Mouse (Mus musculus) embryonic facial prominence, embryonic 11.5 days (tissue): ENCODE measurements around the gene Nr2e1. TPM values are rescaled to one million over a fixed set of nuclear protein-coding genes. Genes with fewer than 3 reads are reported as not detected.

Source experiments
- ATAC-seq: fragments of 200-750 bp; cut with Nextera tagmentation; replicated peaks from 2 replicates; pipeline ENCODE4 v1.8.0; 2017; ENCODE audit warnings: low read depth; ENCODE audit not compliant: insufficient number of reproducible peaks, low FRiP score, low TSS enrichment
- DNase-seq: peaks from one replicate; pipeline ENCODE4 v3.0.0-alpha.2; 2015; ENCODE audit warnings: low spot score
- H3K27ac ChIP-seq: fragments of 300-500 bp; sonication (generic); replicated peaks from 2 replicates; pipeline ENCODE4 v1.5.1; 2014; ENCODE audit warnings: mild to moderate bottlenecking, low read depth, low read length, control low read depth
- H3K27me3 ChIP-seq: fragments of 300-500 bp; sonication (generic); 2 replicates; pipeline ENCODE4 v1.6.1; 2014; ENCODE audit warnings: mild to moderate bottlenecking, low read length, moderate library complexity, mixed read lengths; ENCODE audit not compliant: control insufficient read depth, insufficient read depth
- H3K36me3 ChIP-seq: fragments of 300-500 bp; sonication (generic); replicated peaks from 2 replicates; pipeline ENCODE4 v1.6.1; 2014; ENCODE audit warnings: low read depth, mild to moderate bottlenecking, low read length, moderate library complexity, mixed read lengths; ENCODE audit not compliant: control insufficient read depth, insufficient read depth
- H3K4me1 ChIP-seq: fragments of 300-500 bp; sonication (generic); 2 replicates; pipeline ENCODE4 v1.6.1; 2014; ENCODE audit warnings: low read length, mixed read lengths; ENCODE audit not compliant: control insufficient read depth, insufficient read depth
- H3K4me2 ChIP-seq: fragments of 300-500 bp; sonication (generic); 2 replicates; pipeline ENCODE4 v1.6.1; 2014; ENCODE audit warnings: low read depth, mild to moderate bottlenecking, control low read depth, low read length, moderate library complexity
- H3K4me3 ChIP-seq: fragments of 300-500 bp; sonication (generic); 2 replicates; pipeline ENCODE4 v1.5.1; 2014; ENCODE audit warnings: low read depth, low read length, control low read depth
- H3K9ac ChIP-seq: fragments of 300-500 bp; sonication (generic); replicated peaks from 2 replicates; pipeline ENCODE4 v1.6.1; 2014; ENCODE audit warnings: mild to moderate bottlenecking, control low read depth, low read length
- H3K9me3 ChIP-seq: fragments of 300-500 bp; sonication (generic); replicated peaks from 2 replicates; pipeline ENCODE4 v1.6.1; 2016; ENCODE audit warnings: mild to moderate bottlenecking, low read length, inconsistent platforms, mixed read lengths; ENCODE audit not compliant: control insufficient read depth
- WGBS: fragments of 180-500 bp; shearing (Covaris S2); extraction: QIAGEN DNeasy Blood & Tissue Kit; methylation state at CpG from one replicate; pipeline ENCODE4 v1.1.7; 2014; 5-methylcytosine and 5-hydroxymethylcytosine counted together
- polyA plus RNA-seq: library from polyadenylated mRNA; unstranded; fragments of >200 nt; fragmentation: Nextera tagmentation; extraction: Ambion mirVana; gene quantifications from 2 replicates; pipeline ENCODE4 v1.2.1, GENCODE M21; 2014

The Nr2e1 gene
- polyA plus RNA-seq, 1 experiment from 2014 or later, result 8.6 TPM

- H3K4me3 ChIP-seq, result peak overlapping the region; percentile 19; the same call in 1 of the 2 replicates
- no peak overlapping the region for H3K9ac ChIP-seq
- WGBS, result 1% methylated on average over 67 of the region's 67 CpGs
- no peaks in the 10 kb centered on the region for H3K36me3 ChIP-seq
- H3K9me3 ChIP-seq, result no peaks in the 10 kb centered on the region
- DNase-seq (peak; percentile 63), ATAC-seq (no peak)
- H3K4me1 ChIP-seq, result no peaks in the 10 kb centered on the region
- peaks cover 70% of the 10 kb centered on the region for H3K27me3 ChIP-seq
- H3K27ac ChIP-seq, result no peak overlapping the region
- peak overlapping the region; percentile 32 for H3K4me2 ChIP-seq
Observed at GRCm38 (mm10) chr10:42591185-42591992, 8.0 kb upstream of the Nr2e1 start.

- DNase-seq (no peak), ATAC-seq (no peak)
- Histone ChIP-seq H3K4me1 (no peaks in the 10 kb centered on the region), H3K27me3 (peaks cover 78% of the 10 kb centered on the region), H3K36me3 (no peaks in the 10 kb centered on the region), H3K4me2 (no peak overlapping the region), H3K9me3 (no peaks in the 10 kb centered on the region), H3K4me3 (no peak overlapping the region), H3K9ac (no peak overlapping the region), H3K27ac (no peak overlapping the region)
- WGBS, result under 1% methylated on average over 19 of the region's 19 CpGs
Observed at GRCm38 (mm10) chr10:42590261-42591184, 7.1 kb upstream of the Nr2e1 start.

- no peaks in the 10 kb centered on the region for H3K9me3 ChIP-seq
- H3K36me3 ChIP-seq, result no peaks in the 10 kb centered on the region
- no peak overlapping the region for H3K4me2 ChIP-seq
- H3K4me1 ChIP-seq, result no peaks in the 10 kb centered on the region
- ATAC-seq (no peak), DNase-seq (no peak)
- no peak overlapping the region for H3K9ac ChIP-seq
- H3K27me3 ChIP-seq, result peaks cover 80% of the 10 kb centered on the region
- H3K27ac ChIP-seq, result no peak overlapping the region
- no peak overlapping the region for H3K4me3 ChIP-seq
- whole genome bisulfite sequencing, result under 1% methylated on average over 5 of the region's 5 CpGs
Observed at GRCm38 (mm10) chr10:42589505-42589904, 6.1 kb upstream of the Nr2e1 start.

- Histone ChIP-seq H3K4me1 (no peaks in the 10 kb centered on the region; the same call in 1 of the 2 replicates), H3K36me3 (no peaks in the 10 kb centered on the region), H3K27me3 (peaks cover 80% of the 10 kb centered on the region), H3K4me2 (no peak overlapping the region), H3K27ac (no peak overlapping the region), H3K9ac (no peak overlapping the region), H3K9me3 (no peaks in the 10 kb centered on the region), H3K4me3 (no peak overlapping the region)
- DNase-seq (no peak), ATAC-seq (no peak)
- 4% methylated on average over 8 of the region's 8 CpGs for whole genome bisulfite sequencing
Observed at GRCm38 (mm10) chr10:42587961-42588750, 4.7 kb upstream of the Nr2e1 start.

GRCm38 (mm10) chr10:42585596-42586305 is 2.3 kb upstream of the Nr2e1 start:
- no peaks in the 10 kb centered on the region for H3K9me3 ChIP-seq
- no peak for ATAC-seq
- H3K4me1 ChIP-seq, result no peaks in the 10 kb centered on the region; the same call in 1 of the 2 replicates
- H3K27ac ChIP-seq, result no peak overlapping the region
- peaks cover 79% of the 10 kb centered on the region for H3K27me3 ChIP-seq
- WGBS, result 5% methylated on average over 22 of the region's 22 CpGs
- no peaks in the 10 kb centered on the region for H3K36me3 ChIP-seq
- no peak overlapping the region for H3K4me2 ChIP-seq
- DNase-seq, result no peak
- H3K9ac ChIP-seq, result no peak overlapping the region
- no peak overlapping the region for H3K4me3 ChIP-seq

- H3K27ac ChIP-seq, result no peak overlapping the region
- 1% methylated on average over 8 of the region's 8 CpGs for WGBS
- DNase-seq, result no peak
- H3K27me3 ChIP-seq, result peaks cover 79% of the 10 kb centered on the region
- no peak for ATAC-seq
- no peak overlapping the region for H3K9ac ChIP-seq
- no peak overlapping the region for H3K4me3 ChIP-seq
- no peaks in the 10 kb centered on the region for H3K36me3 ChIP-seq
- H3K9me3 ChIP-seq, result no peaks in the 10 kb centered on the region
- H3K4me2 ChIP-seq, result no peak overlapping the region
- no peaks in the 10 kb centered on the region; the same call in none of the 2 replicates for H3K4me1 ChIP-seq
Observed at GRCm38 (mm10) chr10:42585156-42585555, 1.7 kb upstream of the Nr2e1 start.

- DNase-seq (no peak), ATAC-seq (no peak)
- H3K36me3 ChIP-seq, result no peaks in the 10 kb centered on the region
- peak overlapping the region; percentile 37 for H3K9ac ChIP-seq
- no peaks in the 10 kb centered on the region; the same call in none of the 2 replicates for H3K4me1 ChIP-seq
- peak overlapping the region; percentile 30 for H3K4me3 ChIP-seq
- peaks cover 81% of the 10 kb centered on the region for H3K27me3 ChIP-seq
- no peak overlapping the region for H3K27ac ChIP-seq
- H3K9me3 ChIP-seq, result no peaks in the 10 kb centered on the region
- peak overlapping the region; percentile 44 for H3K4me2 ChIP-seq
- WGBS, result under 1% methylated on average over 37 of the region's 37 CpGs
Observed at GRCm38 (mm10) chr10:42584436-42584983, 1.1 kb upstream of the Nr2e1 start.
